Mouse (Mus musculus) embryo, embryonic 11.5 days (tissue): ENCODE data around the gene Tmem126b.

Source experiments
- DNase-seq: peaks from one replicate; pipeline ENCODE4 v3.0.0-alpha.2; 2012; ENCODE audit warnings: low read depth, low spot score

Gene Tmem126b

GRCm38 (mm10) chr7:90426020-90427001, 49.5 kb downstream of the Tmem126b start, which contains the start of gene Ccdc89:
TSS of gene Ccdc89 (plus strand) at chr7:90426577.
- DNase-seq = peak; percentile 79
